Mouse (Mus musculus): Measurements from ENCODE around the gene Dnajc13. TPM values are rescaled to one million over a fixed set of nuclear protein-coding genes. Genes with fewer than 3 reads are reported as not detected.

The Dnajc13 gene
- polyA plus RNA-seq, 1 experiment from 2014 or later: 17.5 TPM

DNA sequence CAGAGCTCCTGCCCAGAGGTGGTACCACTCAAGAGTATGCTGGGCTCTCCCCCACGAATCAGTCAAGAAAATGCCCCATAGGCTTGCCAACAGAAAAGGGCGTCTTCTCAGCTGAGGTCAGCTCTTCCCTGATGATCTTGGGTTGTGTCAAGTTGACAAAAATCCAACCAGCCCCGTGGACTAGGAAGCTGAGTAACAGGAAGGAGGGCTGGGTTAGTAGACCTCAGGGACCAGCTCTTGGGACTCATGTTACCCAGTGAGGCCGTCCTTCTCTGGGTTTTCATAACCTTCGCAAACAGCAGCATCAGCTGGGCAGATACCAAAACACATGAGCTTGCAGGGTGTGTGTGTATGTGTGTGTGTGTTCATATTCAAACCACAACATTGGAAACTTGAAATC, 19.0 kb upstream of the Dnajc13 start:
- ATAC-seq (no peak), DNase-seq (ENCODE audit: low spot score) (no peak)
- no peaks in the 10 kb centered on the region for H3K27me3 ChIP-seq (replicated peaks; ENCODE audit: control insufficient read depth, insufficient read depth, low read length)
- H3K36me3 ChIP-seq (ENCODE audit: control insufficient read depth, insufficient read depth, low read length): no peaks in the 10 kb centered on the region
- H3K4me2 ChIP-seq (ENCODE audit: low read length): no peak overlapping the region
- no peak overlapping the region for H3K9ac ChIP-seq (ENCODE audit: low read length)
- WGBS: 84% methylated on average over 5 of the region's 5 CpGs
- no peak overlapping the region for H3K27ac ChIP-seq (ENCODE audit: low read depth, low read length)
- H3K9me3 ChIP-seq (replicated peaks; ENCODE audit: control insufficient read depth, low read length): no peaks in the 10 kb centered on the region
- H3K4me3 ChIP-seq (ENCODE audit: low read depth, low read length): no peak overlapping the region
- no peaks in the 10 kb centered on the region for H3K4me1 ChIP-seq (ENCODE audit: control insufficient read depth, insufficient read depth, low read length)

GRCm38 (mm10) chr9:104280725-104281495, 18.2 kb upstream of the Dnajc13 start:
- Histone ChIP-seq H3K9ac (ENCODE audit: low read length) (no peak overlapping the region), H3K4me1 (ENCODE audit: control insufficient read depth, insufficient read depth, low read length) (no peaks in the 10 kb centered on the region), H3K4me2 (ENCODE audit: low read length) (no peak overlapping the region), H3K27ac (ENCODE audit: low read depth, low read length) (no peak overlapping the region), H3K9me3 (replicated peaks; ENCODE audit: control insufficient read depth, low read length) (no peaks in the 10 kb centered on the region), H3K27me3 (replicated peaks; ENCODE audit: control insufficient read depth, insufficient read depth, low read length) (no peaks in the 10 kb centered on the region), H3K36me3 (ENCODE audit: control insufficient read depth, insufficient read depth, low read length) (no peaks in the 10 kb centered on the region), H3K4me3 (ENCODE audit: low read depth, low read length) (no peak overlapping the region)
- DNase-seq (ENCODE audit: low spot score) (no peak), ATAC-seq (no peak)
- 65% methylated on average over 8 of the region's 8 CpGs for WGBS

DNA sequence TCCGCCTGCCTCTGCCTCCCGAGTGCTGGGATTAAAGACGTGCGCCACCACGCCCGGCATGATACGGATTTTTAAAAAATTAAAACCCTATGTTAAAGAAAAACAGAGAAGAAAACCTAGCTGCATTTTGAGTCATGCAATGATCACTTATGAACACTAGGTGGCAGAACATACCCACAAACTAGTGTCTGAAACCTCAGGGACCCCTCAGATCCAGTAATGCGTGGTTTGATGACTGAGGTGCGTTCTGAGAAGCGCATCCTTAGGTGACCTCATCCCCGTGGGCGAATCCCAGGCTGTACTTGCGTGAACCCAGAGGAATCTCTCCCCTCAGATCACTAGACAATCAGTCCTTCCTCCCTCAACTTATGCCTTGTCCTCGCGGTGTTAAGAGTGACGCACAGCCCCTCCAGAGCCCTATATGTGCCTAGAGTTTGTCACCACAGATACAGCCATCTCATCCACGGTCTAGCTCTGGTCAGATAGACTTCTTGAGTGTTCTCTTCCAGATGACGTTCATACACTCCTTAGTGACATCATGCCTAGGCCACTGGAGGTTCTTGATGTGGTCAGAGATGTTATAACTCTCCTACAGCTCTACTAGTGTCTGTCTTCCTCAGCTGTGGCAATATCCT, 14.9 kb upstream of the Dnajc13 start:
- peak; percentile 80 for DNase-seq (ENCODE audit: low spot score)
- no peaks in the 10 kb centered on the region for H3K36me3 ChIP-seq (ENCODE audit: control insufficient read depth, insufficient read depth, low read length)
- whole genome bisulfite sequencing: 23% methylated on average over 18 of the region's 18 CpGs
- H3K27me3 ChIP-seq (replicated peaks; ENCODE audit: control insufficient read depth, insufficient read depth, low read length): no peaks in the 10 kb centered on the region
- H3K9me3 ChIP-seq (replicated peaks; ENCODE audit: control insufficient read depth, low read length): no peaks in the 10 kb centered on the region
- no peak overlapping the region for H3K4me3 ChIP-seq (ENCODE audit: low read depth, low read length)
- no peak overlapping the region for H3K27ac ChIP-seq (ENCODE audit: low read depth, low read length)
- peak; percentile 66 for ATAC-seq
- no peak overlapping the region for H3K9ac ChIP-seq (ENCODE audit: low read length)
- no peaks in the 10 kb centered on the region for H3K4me1 ChIP-seq (ENCODE audit: control insufficient read depth, insufficient read depth, low read length)
- H3K4me2 ChIP-seq (ENCODE audit: low read length): peak overlapping the region; percentile 25; the same call in 1 of the 2 replicates

DNA sequence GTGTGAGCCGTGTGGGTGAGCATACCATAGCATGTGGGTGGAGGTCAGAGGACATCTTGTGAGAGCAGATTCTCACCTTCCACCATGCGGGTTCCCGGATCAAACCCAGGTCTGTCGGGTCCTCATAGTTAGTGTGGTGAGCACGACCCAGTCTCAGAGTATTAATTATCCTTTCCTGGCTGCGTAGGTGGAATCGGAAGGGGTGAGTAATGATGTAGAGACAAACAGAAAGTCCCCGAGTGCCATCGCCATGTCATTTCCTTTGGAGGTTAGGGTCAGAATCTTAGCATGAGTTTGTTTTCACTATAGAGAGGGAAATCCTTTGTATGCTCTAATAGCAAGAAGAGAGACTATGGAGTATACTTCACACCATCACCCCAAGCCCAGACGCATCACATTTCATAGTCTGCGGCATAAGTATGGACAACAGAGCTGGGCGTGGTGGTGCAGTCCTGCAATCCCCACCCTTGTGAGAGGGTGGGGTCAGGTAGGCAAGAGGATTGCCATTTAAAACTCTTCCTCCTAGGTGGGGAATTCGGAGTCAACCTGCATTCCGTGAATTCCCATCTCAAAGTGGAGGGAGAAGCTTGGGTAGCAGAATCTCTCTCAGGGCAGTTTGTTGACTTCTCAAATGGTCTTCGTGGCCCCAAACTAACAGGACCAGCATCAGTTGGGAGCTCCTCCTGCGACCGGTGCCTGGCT, 12.5 kb upstream of the Dnajc13 start:
- 87% methylated on average over 17 of the region's 17 CpGs for WGBS
- no peaks in the 10 kb centered on the region for H3K9me3 ChIP-seq (replicated peaks; ENCODE audit: control insufficient read depth, low read length)
- no peaks in the 10 kb centered on the region for H3K27me3 ChIP-seq (replicated peaks; ENCODE audit: control insufficient read depth, insufficient read depth, low read length)
- no peak for DNase-seq (ENCODE audit: low spot score)
- H3K36me3 ChIP-seq (ENCODE audit: control insufficient read depth, insufficient read depth, low read length): no peaks in the 10 kb centered on the region
- no peak overlapping the region for H3K4me2 ChIP-seq (ENCODE audit: low read length)
- H3K4me3 ChIP-seq (ENCODE audit: low read depth, low read length): no peak overlapping the region
- ATAC-seq: no peak
- H3K9ac ChIP-seq (ENCODE audit: low read length): no peak overlapping the region
- no peaks in the 10 kb centered on the region for H3K4me1 ChIP-seq (ENCODE audit: control insufficient read depth, insufficient read depth, low read length)
- H3K27ac ChIP-seq (ENCODE audit: low read depth, low read length): no peak overlapping the region

DNA sequence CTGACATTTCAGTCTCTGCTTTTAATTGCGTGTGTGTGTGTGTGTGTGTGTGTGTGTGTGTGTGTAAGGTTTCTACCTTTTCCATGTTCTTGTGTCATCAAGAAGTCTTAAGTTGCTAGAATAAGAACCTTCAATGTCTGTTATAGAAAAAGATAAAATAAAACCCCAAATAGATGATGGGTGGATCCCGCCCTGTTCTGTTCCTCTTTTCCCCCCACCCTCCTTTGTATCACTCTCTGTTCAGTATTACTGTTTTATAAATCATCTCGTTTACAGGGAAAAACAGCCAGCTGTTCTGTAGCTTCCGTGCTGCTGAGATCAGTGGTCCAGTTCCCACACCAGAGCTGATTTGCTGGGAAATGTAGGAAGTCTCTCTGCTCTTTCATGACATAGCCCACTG, 9.3 kb upstream of the Dnajc13 start:
- Histone ChIP-seq H3K36me3 (ENCODE audit: control insufficient read depth, insufficient read depth, low read length) (no peaks in the 10 kb centered on the region), H3K9me3 (replicated peaks; ENCODE audit: control insufficient read depth, low read length) (no peaks in the 10 kb centered on the region), H3K4me2 (ENCODE audit: low read length) (no peak overlapping the region), H3K27ac (ENCODE audit: low read depth, low read length) (no peak overlapping the region), H3K4me3 (ENCODE audit: low read depth, low read length) (no peak overlapping the region), H3K27me3 (replicated peaks; ENCODE audit: control insufficient read depth, insufficient read depth, low read length) (no peaks in the 10 kb centered on the region), H3K9ac (ENCODE audit: low read length) (no peak overlapping the region), H3K4me1 (ENCODE audit: control insufficient read depth, insufficient read depth, low read length) (no peaks in the 10 kb centered on the region)
- WGBS: 62% methylated on average over 4 of the region's 4 CpGs
- no peak for ATAC-seq
- no peak for DNase-seq (ENCODE audit: low spot score)

DNA sequence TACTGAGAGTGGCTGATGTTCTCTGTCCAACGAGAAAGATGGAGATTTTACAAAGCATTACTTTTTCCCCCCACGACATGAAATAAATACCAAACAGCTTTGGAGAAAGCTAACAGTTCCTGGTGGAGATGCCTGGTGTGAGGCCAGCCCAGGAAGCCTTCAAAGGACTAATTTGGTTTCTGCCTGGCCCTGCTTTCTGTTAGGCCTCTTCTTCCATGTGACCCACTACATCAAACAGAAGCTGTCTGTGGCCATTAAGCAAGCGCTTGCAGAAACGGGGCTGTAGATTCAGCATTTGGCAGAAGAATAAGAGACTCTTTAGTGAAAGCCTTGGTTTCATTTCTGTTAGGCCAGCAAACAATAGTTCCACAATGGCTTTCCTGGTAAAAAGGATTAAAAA, 8.9 kb upstream of the Dnajc13 start:
- no peak for DNase-seq (ENCODE audit: low spot score)
- no peaks in the 10 kb centered on the region for H3K27me3 ChIP-seq (replicated peaks; ENCODE audit: control insufficient read depth, insufficient read depth, low read length)
- H3K36me3 ChIP-seq (ENCODE audit: control insufficient read depth, insufficient read depth, low read length): no peaks in the 10 kb centered on the region

GRCm38 (mm10) chr9:104269944-104270343, 7.2 kb upstream of the Dnajc13 start:
- Histone ChIP-seq H3K9ac (ENCODE audit: low read length) (no peak overlapping the region), H3K27ac (ENCODE audit: low read depth, low read length) (no peak overlapping the region), H3K4me3 (ENCODE audit: low read depth, low read length) (no peak overlapping the region), H3K4me2 (ENCODE audit: low read length) (no peak overlapping the region), H3K27me3 (replicated peaks; ENCODE audit: control insufficient read depth, insufficient read depth, low read length) (no peaks in the 10 kb centered on the region), H3K9me3 (replicated peaks; ENCODE audit: control insufficient read depth, low read length) (no peaks in the 10 kb centered on the region), H3K4me1 (ENCODE audit: control insufficient read depth, insufficient read depth, low read length) (no peaks in the 10 kb centered on the region), H3K36me3 (ENCODE audit: control insufficient read depth, insufficient read depth, low read length) (no peaks in the 10 kb centered on the region)
- ATAC-seq: no peak
- DNase-seq (ENCODE audit: low spot score): no peak
- 80% methylated on average over 3 of the region's 3 CpGs for WGBS

More for the DNA sequence above, 8.9 kb upstream of the Dnajc13 start:
- no peak overlapping the region for H3K4me2 ChIP-seq (ENCODE audit: low read length)
- H3K9me3 ChIP-seq (replicated peaks; ENCODE audit: control insufficient read depth, low read length): no peaks in the 10 kb centered on the region
- H3K9ac ChIP-seq (ENCODE audit: low read length): no peak overlapping the region
- H3K4me1 ChIP-seq (ENCODE audit: control insufficient read depth, insufficient read depth, low read length): no peaks in the 10 kb centered on the region
- 54% methylated on average over 4 of the region's 4 CpGs for WGBS
- no peak for ATAC-seq
- no peak overlapping the region for H3K4me3 ChIP-seq (ENCODE audit: low read depth, low read length)
- no peak overlapping the region for H3K27ac ChIP-seq (ENCODE audit: low read depth, low read length)

DNA sequence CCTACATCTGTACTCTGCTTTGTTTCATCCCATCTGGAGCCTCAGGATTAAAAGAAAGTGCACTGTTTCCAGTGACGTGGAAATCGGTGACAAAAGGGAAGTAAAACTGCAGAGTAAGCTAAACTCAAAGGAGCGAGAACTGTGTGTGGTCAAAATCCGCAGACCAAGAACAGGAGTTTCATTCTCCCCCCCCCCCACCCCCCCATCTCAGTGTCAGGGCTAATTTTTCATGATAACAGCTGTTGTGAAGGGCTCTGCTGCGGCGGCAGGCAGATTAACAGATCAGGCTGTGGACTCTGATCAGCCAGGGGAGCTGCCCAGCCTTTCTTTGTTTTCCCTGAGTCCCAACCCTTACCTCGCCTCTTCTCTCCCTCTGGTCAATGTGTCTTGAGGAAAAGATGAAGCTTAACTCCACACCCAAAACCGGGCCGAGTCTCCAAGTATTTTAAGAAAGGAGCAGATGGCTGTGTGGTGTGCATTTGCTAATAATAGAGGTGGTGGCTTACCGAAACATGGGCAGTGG, 6.7 kb upstream of the Dnajc13 start:
- ATAC-seq (no peak), DNase-seq (ENCODE audit: low spot score) (no peak)
- Histone ChIP-seq H3K4me2 (ENCODE audit: low read length) (no peak overlapping the region), H3K27me3 (replicated peaks; ENCODE audit: control insufficient read depth, insufficient read depth, low read length) (no peaks in the 10 kb centered on the region), H3K27ac (ENCODE audit: low read depth, low read length) (no peak overlapping the region), H3K9me3 (replicated peaks; ENCODE audit: control insufficient read depth, low read length) (no peaks in the 10 kb centered on the region), H3K4me1 (ENCODE audit: control insufficient read depth, insufficient read depth, low read length) (no peaks in the 10 kb centered on the region), H3K36me3 (ENCODE audit: control insufficient read depth, insufficient read depth, low read length) (no peaks in the 10 kb centered on the region), H3K4me3 (ENCODE audit: low read depth, low read length) (no peak overlapping the region), H3K9ac (ENCODE audit: low read length) (no peak overlapping the region)
- WGBS: 41% methylated on average over 10 of the region's 10 CpGs
